Mouse (Mus musculus) MEL (cell line): Measurements from ENCODE around the gene Pak6.

Source experiments
- CTCF ChIP-seq, 3 experiments: IDR thresholded peaks in 2 of 3; conservative IDR thresholded peaks in 1 of 3; 2 replicates each; pipeline ENCODE4 v1.5.1; 2011 to 2012; ENCODE audit warnings: low read length in 3 of 3, low read depth in 2 of 3, mild to moderate bottlenecking in 2 of 3, improper control_type of control experiment in 1 of 3, inconsistent platforms in 1 of 3, mixed read lengths in 1 of 3, moderate library complexity in 1 of 3; ENCODE audit not compliant: control insufficient read depth in 1 of 3, insufficient read depth in 1 of 3, poor library complexity in 1 of 3, severe bottlenecking in 1 of 3
- EP300 ChIP-seq, 2 experiments: IDR thresholded peaks; 2 replicates each; pipeline ENCODE4 v1.6.1; 2011; ENCODE audit warnings: improper control_type of control experiment in 2 of 2, low read length in 2 of 2, low read depth in 1 of 2, mild to moderate bottlenecking in 1 of 2
- POLR2A ChIP-seq, 2 experiments: IDR thresholded peaks; 2 replicates each; pipeline ENCODE4 v1.6.1; 2011 to 2012; ENCODE audit warnings: low read length in 2 of 2, mild to moderate bottlenecking in 2 of 2, control low read depth in 1 of 2, improper control_type of control experiment in 1 of 2, low read depth in 1 of 2, moderate library complexity in 1 of 2; ENCODE audit not compliant: control insufficient read depth in 1 of 2, insufficient read depth in 1 of 2, poor library complexity in 1 of 2
- TCF12 ChIP-seq: IDR thresholded peaks from 2 replicates; pipeline ENCODE4 v1.6.1; 2014; ENCODE audit warnings: low read depth, mild to moderate bottlenecking, inconsistent platforms, low read length, improper control_type of control experiment, moderate library complexity
- ZC3H11A ChIP-seq: IDR thresholded peaks from 2 replicates; pipeline ENCODE4 v1.6.1; 2012; ENCODE audit warnings: low read depth, mild to moderate bottlenecking, inconsistent platforms, low read length, improper control_type of control experiment

- TF ChIP-seq CTCF (IDR thresholded peaks at IDR 0.05 in 2 of 3, conservative IDR thresholded peaks at IDR 0.05 in 1 of 3; ENCODE audit: control insufficient read depth in 1 of 3, insufficient read depth in 1 of 3, low read depth in 2 of 3, low read length in 3 of 3, poor library complexity in 1 of 3, severe bottlenecking in 1 of 3) (no peak), ZC3H11A (no peak), POLR2A (IDR thresholded peaks at IDR 0.05; ENCODE audit: control insufficient read depth in 1 of 2, insufficient read depth in 1 of 2, low read depth in 1 of 2, low read length in 2 of 2, poor library complexity in 1 of 2) (no peak), EP300 (IDR thresholded peaks at IDR 0.05; ENCODE audit: low read depth in 1 of 2, low read length in 2 of 2) (no peak), TCF12 (no peak)
These were observed 45.4 kb downstream of the Pak6 start for GRCm38 (mm10) chr2:118708472-118708871.
